Mouse (Mus musculus) cerebellum, postnatal 25 days (tissue): ENCODE results near the gene Nol6.

Experiments
- DNase-seq, 2 experiments: peaks; one replicate each; pipeline ENCODE4 v3.0.0; 2021; ENCODE audit warnings: mixed read lengths in 2 of 2

The Nol6 gene

DNA sequence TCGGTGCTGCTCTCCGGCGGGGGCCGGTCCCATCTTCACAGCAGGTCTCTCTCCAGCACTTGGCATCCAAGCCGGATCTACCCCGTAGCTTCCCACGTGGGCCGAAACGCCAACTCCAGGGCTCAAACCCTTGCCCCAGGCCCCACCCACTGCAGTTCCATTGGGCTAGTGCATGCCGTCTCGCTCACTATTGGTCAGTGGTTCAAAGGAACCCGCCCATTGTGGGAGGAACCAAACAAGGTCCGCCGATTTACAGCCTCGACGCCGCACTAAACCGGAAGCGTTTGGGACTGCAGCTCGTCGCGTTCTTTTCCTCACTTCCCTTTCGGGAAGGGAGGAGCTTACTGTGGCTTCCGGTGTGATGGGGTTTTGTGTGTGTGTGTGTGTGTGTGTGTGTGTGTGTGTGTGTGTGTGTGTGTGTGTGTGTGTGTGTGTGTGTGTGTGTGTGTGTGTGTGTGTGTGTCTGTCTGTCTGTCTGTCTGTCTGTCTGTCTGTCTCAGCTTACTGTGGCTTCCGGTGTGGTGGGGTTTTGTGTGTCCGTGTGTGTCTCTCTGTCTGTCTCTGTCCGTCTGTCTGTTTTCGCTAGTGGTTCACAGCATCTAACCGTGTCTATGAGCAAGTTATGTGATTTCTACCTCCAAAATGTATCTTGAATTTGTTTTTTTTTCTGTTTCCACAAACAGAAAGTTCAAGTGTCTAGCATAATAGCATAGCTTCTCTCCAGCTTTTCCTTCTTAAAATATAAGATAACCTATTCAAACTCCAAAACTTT is at the start of gene Nol6:
Nol6 (minus strand) TSS at position 276 of the 772 bp plus-strand sequence.
- DNase-seq: peak; percentile 94 to 97

DNA sequence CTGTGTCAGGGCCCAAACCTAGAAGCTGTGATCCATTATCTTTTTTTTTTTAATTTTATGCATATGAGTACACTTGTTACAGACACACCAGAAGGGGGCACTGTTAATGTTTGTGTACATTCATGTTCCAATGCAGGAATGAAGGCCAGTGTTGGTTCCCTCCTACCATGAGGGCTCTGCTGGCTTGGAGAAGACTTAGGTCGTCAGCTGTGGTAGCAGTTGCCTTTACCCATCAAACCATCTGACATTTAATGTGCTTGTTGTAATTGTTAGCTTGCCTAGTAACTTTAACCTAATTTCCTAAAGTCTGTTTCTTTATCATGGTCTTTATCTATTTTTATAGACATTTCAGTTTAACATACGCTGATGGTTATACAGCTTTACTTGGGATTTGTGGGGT is 46.7 kb upstream of the Nol6 start:
- DNase-seq: no peak

DNA sequence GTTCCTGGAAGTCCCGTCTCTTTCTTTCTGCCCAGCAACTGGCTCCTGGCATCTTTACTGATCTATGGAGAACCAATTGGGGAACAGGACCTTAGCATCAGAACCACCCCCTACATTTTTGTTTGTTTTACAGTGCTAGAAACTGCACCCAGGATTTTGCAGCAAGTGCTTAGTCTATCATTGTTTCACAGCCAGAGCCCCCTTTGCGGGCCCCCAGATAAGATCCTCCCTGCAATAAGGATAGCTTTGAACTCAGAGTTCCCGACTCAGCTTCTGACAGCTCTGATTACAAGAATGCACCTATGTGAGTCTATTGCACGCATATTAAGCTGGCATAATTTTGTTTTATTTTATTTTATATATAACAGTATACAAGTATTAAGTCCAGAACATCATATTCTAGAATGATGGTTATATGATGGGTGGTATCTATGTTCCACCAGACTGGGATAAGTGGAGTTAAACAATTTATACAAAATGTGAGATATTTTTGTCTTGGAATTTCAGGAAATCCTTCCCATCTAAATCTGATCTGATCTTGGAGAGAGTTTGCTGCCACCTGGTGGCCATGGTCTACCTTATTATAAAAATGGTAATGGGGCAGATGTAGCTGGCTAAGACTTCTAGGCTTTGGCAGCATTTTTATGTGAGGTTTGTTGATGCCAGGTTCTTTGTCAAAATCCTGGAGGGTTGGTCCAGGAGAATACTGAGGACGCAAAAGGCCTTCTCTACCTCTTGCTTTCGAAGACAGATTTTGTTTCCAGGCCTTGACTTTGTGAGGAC is 41.6 kb upstream of the Nol6 start:
- peak; percentile 87 to 94 for DNase-seq

DNA sequence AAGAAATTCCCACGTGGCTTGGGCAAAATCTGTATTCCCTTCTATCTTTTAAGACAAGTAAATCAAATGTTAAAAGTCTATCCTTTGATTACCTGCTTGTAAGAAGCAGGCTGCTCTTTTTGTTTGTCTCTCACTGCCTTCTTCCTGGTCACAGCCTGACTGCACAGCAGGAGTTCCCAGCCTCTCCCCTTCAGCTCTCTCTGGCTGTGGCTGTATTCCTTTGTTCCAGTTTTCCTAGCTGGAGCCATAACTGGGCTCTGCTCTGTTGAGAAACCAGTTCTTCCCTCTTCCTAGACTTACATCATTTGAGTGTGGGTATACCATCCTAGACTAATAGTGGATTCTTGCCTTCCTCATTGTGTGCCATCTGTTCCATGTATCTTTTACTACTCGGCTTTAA is 40.7 kb upstream of the Nol6 start:
- peak; percentile 63 to 76 for DNase-seq

DNA sequence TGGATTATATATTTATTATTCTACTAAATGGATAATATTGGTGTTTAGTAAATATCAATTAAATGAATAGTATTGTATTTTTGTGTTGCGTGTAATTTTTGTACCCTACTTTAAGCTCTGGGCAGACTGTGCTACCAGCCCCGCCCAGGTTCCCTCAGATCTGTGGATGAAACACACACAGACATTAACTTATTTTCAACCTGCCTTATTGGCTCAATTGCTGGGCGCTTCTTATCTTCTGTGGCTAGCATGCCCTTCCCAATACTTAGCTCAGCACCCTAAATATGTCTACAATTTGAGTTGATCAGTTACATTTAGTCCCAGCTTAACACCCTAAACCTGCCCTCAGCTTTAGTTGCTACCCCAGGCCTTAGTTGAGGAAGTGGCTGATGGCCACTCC is 37.0 kb upstream of the Nol6 start:
- DNase-seq: no peak

DNA sequence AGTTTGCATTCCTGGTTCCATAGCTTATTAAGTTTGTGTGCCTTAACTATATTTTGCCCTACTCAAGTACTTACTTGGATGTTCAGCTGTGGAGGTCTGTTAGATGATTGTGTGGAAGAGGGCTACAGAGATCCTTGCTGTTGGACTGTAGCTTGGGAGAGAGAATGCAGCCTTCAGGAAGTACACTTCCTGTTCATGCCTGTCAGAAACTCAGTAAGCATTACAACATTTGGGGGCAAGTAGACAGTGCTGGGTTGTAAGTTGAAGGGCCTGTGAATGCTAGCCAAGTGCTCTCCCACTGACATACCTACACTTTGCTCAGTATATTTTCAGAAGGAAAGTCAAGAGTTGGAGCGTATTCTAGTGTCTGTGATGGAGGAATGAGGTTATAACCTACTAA is 34.0 kb upstream of the Nol6 start:
- DNase-seq: no peak

DNA sequence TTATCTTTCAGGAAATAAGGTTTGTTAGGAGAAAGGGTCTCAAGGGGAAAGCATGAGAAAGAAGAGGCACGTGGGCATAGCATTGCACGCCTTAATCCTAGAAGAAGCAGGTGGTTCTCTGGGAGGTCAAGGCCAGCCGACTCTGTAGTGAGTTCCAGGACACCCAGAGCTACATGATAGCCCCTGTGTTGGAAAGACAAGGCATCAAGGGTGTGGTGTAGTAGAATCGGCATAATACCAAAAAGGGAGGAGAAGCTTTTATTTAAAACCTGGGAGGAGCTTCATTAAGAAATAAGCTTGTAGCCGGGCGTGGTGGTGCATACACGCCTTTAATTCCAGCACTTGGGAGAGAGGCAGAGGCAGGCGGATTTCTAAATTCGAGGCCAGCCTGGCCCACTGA is 32.7 kb upstream of the Nol6 start:
- DNase-seq: no peak

DNA sequence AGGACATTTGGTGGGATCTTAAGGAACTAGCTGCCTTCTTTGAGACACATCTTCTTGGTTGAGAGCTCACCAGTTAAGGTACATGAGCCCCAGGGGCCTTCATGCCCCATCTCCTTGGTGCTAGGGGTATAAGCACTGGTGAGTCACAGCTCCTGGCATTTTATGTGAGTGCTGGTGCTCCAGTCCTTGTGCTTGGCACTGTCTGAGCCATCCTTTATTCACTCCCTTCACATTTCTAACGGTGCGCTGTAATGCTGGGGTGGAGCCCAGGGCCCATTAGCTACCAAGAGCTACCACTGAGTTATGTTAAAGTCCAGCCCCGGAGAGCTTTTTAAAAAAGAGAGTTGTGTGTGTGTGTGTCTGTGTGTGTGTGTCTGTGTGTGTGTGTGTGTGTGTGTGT is 28.9 kb upstream of the Nol6 start:
- DNase-seq: no peak

DNA sequence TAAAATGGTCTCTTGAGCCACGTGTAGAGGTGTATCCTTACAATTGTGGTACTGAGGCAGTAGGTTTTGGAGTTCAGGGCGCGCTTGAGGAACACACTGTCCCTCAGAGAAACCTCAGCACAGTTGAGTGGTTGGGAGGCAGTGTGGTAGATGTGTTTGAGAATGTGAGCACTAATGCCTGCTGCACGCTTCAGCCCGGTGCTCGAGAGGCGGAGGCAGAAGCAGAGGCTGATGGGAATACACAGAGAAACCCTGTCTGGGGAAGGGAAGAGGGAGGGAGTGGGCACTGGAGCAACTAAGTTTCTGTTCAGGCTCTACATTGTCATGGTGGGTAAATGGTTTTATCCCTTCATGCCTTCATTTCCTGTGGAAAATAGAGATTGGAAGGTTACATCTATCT is 26.9 kb upstream of the Nol6 start:
- no peak for DNase-seq

DNA sequence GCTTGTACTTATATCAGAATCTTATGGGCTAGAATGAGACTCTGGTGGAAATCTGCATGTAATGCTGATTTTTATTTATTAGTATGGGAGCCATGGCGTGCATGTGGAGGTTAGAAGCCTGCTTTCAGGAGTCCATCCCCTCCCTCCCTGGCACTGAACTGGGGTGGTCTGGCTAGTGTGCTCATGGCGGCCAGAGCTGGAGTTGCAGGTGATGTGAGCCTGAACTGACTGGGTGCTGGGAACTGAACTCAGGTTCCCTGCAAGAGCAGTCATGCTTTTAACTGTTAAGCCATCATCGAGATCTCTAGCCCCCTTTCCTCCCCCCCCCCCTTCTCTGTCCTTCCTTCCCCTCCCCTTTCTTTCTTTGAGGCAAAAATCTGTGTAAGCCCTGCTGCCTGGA is 25.6 kb upstream of the Nol6 start:
- DNase-seq: no peak

DNA sequence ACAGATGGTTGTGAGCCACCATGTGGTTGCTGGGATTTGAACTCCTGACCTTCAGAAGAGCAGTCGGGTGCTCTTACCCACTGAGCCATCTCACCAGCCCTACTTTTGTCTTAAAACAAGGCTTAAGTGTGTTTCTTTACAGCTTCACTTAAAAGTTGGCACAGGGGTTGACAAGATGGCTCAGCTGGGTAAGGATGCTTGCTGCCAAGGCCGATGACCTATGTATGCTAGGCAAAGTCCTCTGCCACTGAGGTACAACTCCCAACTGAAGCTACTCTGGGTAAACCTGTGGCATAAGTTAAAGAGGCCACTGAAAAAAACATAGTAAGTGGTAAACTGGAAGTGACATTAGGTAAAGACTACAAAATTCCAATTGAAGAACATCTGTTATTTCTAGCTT is 18.3 kb upstream of the Nol6 start:
- no peak for DNase-seq

DNA sequence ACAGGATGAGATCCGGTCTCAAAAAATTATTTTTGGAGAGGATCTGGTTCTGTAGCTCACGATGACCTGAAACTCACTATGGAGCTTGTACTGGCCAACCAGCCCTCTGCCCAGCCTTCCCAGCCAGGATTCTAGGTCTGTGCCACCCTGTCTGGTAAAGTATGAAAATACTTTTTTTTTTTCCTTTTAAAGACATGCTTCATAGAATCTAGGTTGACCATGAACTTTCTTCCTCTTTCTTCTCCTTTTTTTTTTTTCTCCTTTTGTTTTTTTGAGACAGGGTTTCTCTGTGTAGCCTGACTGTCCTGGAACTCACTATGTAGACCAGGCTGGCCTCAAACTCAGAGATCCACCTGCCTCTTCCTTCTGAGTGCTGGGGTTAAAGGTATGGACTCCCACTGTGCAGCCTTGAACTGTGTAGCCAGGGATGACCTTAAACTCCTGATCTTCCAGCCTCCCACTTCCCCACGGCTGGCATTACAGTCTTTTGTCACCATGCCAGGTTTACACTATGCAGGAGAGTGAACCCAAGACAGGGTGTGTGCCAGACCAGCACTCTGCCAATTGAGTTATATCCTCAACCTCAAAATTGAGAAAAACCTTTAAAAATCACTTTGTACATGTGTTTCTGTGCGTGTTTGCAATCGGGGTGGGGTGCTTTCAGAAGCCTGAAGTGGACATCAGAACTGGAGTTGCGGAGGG is 16.1 kb upstream of the Nol6 start:
- DNase-seq: peak in 1 of 2 experiments; percentile 33

DNA sequence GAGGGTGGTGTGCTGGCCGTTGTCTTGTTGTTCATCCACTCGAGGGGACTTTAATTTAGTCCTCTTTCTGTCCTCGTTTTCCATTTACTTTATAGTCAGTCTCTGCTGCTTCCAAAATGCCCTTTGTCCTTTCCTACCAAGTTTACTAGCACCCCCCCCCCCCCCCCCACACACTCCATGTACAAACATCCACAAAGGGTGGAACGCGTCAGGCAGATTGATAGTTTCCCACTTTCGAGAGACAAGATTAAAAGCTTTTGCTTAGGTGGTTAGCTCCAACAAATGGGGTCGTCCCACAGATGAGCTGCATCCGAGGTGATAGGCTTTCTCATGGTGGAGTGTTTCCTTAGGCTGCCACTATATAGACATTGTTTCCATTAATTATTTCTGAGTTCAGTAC is 12.6 kb upstream of the Nol6 start:
- no peak for DNase-seq

DNA sequence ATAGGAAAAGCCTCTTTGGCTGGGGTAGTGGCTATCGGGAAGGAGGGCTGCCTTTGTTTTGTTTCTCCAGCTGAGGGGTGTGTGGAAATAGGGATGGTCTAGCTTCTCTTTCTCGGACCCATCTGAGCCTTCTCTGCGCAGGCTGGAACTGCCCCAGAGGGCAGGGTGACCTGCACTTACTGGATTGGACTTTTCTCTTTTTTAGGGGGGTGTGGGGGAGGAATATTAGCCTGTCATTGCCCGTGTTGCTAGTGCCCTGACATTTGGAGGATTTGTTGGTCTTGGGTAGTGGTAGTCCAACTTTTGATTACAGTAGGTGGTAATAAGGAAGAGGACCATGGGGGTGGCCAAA is 12.2 kb upstream of the Nol6 start:
- DNase-seq: peak; percentile 54 to 62

DNA sequence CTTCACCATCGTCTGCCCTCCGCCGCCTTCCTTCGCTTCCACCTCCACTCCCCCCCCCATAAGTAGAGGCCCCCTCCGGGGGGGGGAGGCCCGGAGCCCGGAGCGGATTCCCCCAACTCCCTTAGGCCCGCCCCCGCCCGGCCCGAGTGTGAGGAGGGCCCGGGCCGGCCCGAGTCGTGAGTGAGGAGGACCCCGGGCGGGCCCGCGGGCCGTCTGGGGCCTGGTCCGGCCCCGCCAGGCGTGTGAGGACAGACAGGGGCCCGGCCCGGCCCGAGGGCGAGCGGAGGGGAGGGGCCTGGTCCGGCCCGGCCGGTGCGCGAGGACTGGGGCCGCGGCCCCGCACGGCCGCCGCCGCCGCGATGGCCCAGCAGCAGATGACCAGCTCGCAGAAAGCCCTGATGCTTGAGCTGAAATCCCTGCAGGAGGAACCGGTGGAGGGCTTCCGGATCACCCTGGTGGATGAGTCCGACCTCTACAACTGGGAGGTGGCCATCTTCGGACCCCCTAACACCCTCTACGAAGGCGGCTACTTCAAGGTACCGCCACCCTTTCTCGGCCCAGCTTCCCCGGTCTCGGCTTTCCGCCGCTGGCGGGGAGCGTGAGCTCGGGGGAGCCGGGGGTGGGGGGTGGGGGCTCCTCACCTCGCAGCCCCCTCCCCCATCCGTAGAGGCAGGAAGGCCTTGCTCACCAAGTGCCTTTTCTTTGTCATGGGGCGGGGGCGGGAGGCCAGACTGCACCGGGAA is 11.6 kb upstream of the Nol6 start, which contains the start of gene Ube2r2:
Ube2r2 (plus strand) TSS at position 33 of the 743 bp plus-strand sequence.
- DNase-seq: peak; percentile 79 to 82

DNA sequence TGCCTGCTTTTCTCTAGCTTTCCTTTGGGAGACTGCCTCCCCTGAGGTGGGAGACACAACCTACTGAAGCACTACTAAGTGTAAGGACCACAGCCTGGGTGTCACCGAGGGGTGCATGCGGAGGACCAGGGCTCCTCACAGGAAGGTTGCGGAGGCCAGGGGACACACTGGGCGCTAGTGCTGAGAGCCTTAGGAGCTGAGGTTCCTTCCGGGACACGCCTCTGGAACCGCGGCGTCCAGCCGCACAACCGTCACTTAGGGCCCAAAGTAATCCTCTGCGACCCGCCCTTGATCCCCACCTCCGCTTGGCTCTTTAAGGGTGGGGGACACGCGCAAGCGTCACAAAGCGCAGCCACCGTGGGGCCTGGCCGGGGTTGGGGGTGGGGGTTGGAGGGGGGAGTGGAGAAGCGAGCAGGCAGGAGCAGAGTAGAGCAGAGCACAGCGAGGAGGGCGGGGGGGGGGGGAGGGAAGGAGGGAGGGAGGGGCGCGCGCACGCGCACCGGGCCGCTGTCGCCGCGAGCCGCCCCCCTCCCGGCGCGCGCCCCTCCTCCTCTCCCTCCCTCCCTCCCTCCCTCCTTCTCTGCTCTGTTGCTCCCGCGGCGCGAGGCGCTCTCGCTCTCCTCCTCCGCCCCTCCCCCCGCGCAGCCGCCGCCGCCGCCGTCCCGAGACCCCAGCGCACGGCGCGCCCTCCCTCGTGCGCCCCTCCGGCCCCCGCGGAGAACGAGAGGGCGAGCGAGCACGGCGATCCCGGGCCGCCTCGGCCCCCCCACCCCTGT is 10.9 kb upstream of the Nol6 start:
- DNase-seq: peak; percentile 78 to 92

DNA sequence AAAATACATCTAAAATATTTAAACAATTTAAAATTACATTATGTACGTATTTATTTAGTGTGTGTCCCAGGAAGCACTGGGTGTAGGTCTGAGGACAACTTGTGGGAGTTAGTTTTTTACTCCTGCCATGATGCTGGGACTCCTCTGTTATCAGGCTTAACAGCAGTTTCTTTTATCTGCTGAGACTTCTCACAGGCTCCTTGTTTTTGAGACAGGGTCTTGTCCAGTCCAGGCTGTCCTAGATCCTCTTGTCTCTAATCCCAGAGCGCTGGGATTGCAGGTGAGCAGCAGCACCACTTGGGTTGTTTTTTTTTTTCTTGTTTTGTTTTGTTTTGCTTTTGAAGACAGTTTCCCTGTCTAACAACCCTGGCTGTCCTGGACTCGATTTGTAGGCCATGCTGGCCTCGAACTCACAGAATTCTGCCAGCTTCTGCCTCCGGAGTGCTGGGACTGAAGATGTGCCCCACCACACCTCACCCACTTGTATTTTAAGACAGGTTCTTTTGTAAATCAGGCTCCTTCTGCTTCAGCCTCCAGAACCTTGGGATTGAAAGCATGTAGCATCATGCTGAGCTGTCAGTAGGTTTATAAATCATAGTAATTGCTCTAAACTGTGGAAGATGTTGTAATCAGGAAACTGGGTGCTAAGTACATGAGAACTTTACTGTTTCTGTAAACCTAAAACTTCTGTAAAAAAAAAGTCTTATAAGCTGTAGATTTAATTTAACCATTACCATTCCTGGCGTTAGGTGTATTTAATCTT is 9.5 kb upstream of the Nol6 start:
- no peak for DNase-seq

DNA sequence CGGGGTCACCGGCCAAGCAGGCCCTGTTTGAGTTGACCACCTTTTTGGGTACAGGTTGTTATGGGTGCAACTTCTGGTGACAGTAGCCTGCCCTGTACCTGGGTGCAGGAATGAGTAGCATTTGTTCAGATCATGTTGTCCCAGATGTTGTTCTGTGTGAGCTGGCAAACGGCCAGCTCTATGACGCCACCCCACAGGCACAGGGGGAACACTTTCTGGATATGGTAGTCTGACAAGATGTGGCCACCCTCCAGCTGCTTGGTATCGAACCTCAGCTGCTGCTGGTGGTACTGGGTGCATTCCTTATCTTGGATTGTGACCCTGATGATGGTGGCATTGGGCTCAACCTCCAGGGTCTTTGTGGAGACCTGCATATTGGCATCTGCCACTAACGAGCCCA is 8.2 kb upstream of the Nol6 start:
- no peak for DNase-seq

DNA sequence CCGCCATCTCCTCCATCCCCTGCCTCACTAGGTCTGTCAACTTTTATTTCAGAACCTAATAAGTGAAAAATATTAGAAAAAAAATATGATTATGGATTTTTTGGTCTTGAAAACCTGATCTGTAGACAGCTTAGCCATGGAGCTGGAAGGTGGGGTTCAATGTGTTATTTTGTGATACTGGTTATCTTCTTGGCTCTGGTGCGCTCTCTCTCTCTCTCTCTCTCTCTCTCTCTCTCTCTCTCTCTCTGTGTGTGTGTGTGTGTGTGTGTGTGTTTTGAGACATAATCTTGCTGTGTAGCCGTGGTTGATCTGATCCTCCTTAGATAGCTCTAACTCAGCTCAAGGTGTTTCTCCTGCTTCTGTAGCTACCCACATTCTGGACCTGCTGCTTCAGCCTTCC is 5.6 kb upstream of the Nol6 start:
- no peak for DNase-seq

DNA sequence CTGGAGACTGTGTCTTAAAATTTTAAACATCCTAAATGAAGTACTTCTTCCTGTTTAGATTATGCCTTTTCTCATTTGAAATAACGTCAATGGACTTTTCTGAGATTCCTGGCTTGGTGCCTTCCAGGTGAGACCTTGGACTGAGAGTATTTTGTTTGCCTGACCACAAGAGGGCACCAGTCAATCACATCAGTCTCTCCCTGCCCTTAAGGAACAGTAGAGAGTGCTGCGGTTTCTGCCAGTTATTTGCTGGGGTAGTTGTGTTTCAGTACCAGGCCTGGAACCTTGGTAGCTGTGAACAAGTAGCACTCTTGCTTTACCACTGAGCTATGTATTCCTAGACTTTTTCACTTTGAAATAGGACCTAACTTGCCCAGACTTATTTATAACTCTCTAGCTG is 5.2 kb upstream of the Nol6 start:
- DNase-seq: peak; percentile 66 to 81

DNA sequence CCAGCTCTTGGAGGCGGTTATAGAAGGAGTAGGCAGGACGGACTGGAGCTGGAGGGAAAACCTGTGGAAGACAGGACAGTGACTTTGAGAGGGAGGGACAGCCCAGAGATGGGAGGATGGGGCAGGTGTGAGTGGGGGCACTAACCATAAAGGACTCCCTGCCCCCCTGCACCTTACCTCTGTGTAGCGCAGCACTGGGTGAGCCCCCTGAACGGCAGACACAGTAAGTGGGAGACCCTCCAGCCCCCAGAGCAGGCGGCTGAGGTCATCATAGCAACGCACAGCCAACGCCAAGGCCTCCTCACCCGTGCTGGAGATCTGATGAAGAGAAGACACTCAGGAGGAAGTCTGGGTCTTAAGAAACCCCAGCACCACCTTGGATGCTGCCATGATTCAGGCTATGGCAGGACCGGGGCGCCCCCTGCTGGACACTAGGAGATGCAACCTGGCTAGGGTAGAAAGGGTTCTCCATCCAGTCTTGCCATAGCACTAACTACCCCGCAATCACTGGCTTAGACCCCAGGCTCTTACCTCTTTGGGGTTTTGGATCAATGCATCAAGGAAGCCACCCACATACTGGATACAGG is 5.5 kb downstream of the Nol6 start:
- DNase-seq: peak; percentile 59 to 78
